Mouse (Mus musculus): ENCODE results near the gene Elf2. TPM values are rescaled to one million over a fixed set of nuclear protein-coding genes. Genes with fewer than 3 reads are reported as not detected.

The Elf2 gene
- polyA plus RNA-seq (2021) = 69.6 TPM

DNA sequence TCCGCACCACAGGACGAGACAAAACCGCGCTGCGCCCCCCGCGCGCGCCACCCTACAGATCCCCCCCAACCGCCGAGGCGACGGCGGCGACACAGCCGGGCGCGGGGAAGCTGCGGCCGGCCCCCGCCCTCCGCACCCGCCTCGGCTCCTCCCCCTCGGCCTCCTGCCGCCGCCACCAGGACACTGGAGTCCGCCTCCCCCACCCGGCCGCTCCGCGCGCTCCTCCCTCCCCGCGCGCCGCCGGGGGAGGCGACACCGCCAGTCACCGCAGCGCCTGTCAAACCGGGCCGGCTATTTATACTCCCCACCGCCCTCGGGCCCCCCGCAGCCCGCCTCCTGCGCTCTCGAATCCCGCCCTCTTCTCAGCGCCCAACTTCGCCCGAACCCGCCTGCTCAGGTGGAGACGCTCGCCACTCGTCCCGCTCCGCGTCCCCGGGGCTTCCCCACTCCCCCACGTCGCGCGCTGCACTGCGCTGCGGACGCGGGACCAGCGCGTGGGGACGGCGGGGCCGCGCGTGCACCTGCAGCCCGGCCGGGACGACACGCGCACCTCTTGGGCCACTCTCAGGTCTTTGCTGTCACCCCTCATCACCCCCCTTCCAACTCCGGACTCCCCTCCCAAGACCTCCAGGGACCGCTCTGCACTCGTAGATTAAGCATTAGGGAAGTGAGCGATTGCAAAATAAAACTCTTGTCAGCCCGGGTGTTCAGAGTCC lies at the start of gene Elf2:
Gene Elf2, minus strand, starts transcription at position 112 of the 716 bp plus-strand sequence.
- in situ Hi-C loops (cut with MboI; ENCODE audit: low pct_unique_long_range_greater_than_20kb) = loop anchor here (25.0 kb wide), 1 partner anchor 903 kb away; the partner anchor contains the start of gene Slc7a11
- ChIA-PET CTCF (interaction anchor here (0.7 kb wide), 1 partner anchor 10 kb away, joined by 3 read pairs; no protein-coding TSS in a partner anchor), POLR2A (interaction anchor here (0.6 to 1.5 kb wide), 4 partner anchors 10 to 70 kb away, joined by 3 to 4 read pairs (median 3); no protein-coding TSS in a partner anchor)
- no peak for TF ChIP-seq CTCF (IDR thresholded peaks at IDR 0.05)
- H3K27me3 ChIP-seq = no peaks in the 10 kb centered on the region
- ATAC-seq = peak; percentile 72
- no peak for DNase-seq (ENCODE audit: low read depth, low spot score)

GRCm38 (mm10) chr3:51388904-51389303 lies 48.4 kb upstream of the Elf2 start:
- in situ Hi-C loops (cut with MboI; ENCODE audit: low pct_unique_long_range_greater_than_20kb) = no loop called here
- ATAC-seq (no peak), DNase-seq (ENCODE audit: low read depth, low spot score) (no peak)
- POLR2A ChIA-PET = interaction anchor here (1.0 kb wide), 1 partner anchor 19 kb away, joined by 3 read pairs; the partner anchor contains the start of gene Ndufc1
- no peaks in the 10 kb centered on the region for H3K27me3 ChIP-seq
- CTCF ChIA-PET = interaction anchor here (2.7 kb wide), 1 partner anchor 13 kb away, joined by 9 read pairs; no protein-coding TSS in a partner anchor
- no peak for TF ChIP-seq CTCF (IDR thresholded peaks at IDR 0.05)

GRCm38 (mm10) chr3:51387868-51388381 lies 47.5 kb upstream of the Elf2 start:
- in situ Hi-C loops (cut with MboI; ENCODE audit: low pct_unique_long_range_greater_than_20kb) = no loop called here
- DNase-seq (ENCODE audit: low read depth, low spot score) (peak; percentile 28), ATAC-seq (no peak)
- no peaks in the 10 kb centered on the region for H3K27me3 ChIP-seq
- TF ChIP-seq CTCF (IDR thresholded peaks at IDR 0.05) = no peak
- POLR2A ChIA-PET = interaction anchor here (0.8 kb wide), 1 partner anchor 21 kb away, joined by 3 read pairs; the partner anchor contains the start of gene Ndufc1
- CTCF ChIA-PET = interaction anchor here (1.0 to 2.7 kb wide), 3 partner anchors 12 to 100 kb away, joined by 4 to 11 read pairs (median 9); partner anchors contain the start of gene Ndufc1

- CTCF ChIA-PET = interaction anchor here (1.1 to 1.7 kb wide), 3 partner anchors 19 to 33 kb away, joined by 3 to 11 read pairs (median 3); partner anchors contain the start of gene Ndufc1
- no peaks in the 10 kb centered on the region for H3K27me3 ChIP-seq
- no peak for DNase-seq (ENCODE audit: low read depth, low spot score)
- POLR2A ChIA-PET = interaction anchor here (1.7 kb wide), 1 partner anchor 21 kb away, joined by 5 read pairs; the partner anchor contains the start of gene Ndufc1
- no peak for TF ChIP-seq CTCF (IDR thresholded peaks at IDR 0.05)
- in situ Hi-C loops (cut with MboI; ENCODE audit: low pct_unique_long_range_greater_than_20kb) = no loop called here
- no peak for ATAC-seq
These were observed 46.6 kb upstream of the Elf2 start for GRCm38 (mm10) chr3:51387134-51387451.

DNA sequence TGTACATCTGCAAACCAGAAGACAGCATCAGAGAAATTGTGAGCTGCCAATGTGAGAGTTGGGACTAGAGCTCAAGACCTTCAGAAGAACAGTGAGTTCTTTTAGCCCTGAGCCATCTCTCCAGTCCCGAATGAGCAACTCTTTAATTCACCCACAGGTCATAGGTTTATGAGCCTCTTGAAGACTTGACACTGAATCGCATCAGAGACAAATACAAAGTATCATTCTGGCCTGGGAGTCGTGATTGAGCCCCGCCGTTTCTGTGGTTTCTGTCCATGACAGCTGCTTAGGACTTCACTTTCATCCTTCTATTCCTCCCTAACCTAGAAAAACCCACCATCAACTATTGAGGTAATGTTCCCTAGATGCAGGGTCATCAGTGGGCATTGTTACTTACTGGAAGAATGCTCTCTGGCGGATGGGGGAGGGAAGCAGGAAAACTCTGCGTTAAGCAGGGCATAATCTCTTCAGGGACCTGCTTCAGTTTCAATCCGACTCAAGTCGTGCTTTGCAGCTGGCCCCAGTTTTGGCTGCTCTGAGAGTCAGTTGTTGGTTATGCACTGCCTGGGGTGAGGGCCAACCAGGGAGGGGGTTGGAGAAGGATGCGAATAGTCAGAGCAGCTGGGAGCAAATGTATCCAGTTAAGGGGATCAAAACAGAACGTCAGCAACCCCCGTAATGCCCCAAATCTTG lies 46.1 kb upstream of the Elf2 start:
- TF ChIP-seq CTCF (IDR thresholded peaks at IDR 0.05) = no peak
- no peaks in the 10 kb centered on the region for H3K27me3 ChIP-seq
- ChIA-PET POLR2A (interaction anchor here (1.2 to 1.7 kb wide), 2 partner anchors 10 to 22 kb away, joined by 5 to 7 read pairs; partner anchors contain the start of gene Ndufc1), CTCF (interaction anchor here (1.1 to 1.5 kb wide), 4 partner anchors 9 to 33 kb away, joined by 3 to 5 read pairs (median 4); partner anchors contain the start of genes Mgarp and Ndufc1)
- DNase-seq (ENCODE audit: low read depth, low spot score) (no peak), ATAC-seq (no peak)
- in situ Hi-C loops (cut with MboI; ENCODE audit: low pct_unique_long_range_greater_than_20kb) = no loop called here

DNA sequence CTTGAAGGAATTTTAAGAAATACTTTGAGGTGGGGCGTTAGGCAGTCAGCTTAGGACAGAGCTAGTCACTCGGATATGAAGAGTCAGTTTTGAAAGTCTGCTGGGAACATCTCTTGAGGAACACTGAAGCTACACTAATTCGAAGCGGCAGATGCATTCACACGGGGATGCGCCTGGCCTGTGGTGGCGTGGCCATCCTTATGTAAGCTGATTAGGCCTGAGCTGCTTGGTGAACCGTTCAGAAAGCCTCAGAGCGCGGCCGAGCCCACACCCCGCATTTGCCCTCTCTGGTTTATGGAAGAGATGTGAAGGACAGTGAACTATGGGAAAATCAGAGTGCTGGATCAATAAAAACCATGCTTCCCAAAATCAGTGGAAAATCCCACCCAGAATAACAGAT lies 42.9 kb upstream of the Elf2 start:
- CTCF ChIA-PET = interaction anchor here (0.9 to 3.6 kb wide), 6 partner anchors 8 to 33 kb away, joined by 4 to 20 read pairs (median 6); partner anchors contain the start of gene Ndufc1

GRCm38 (mm10) chr3:51380660-51381014 lies 40.2 kb upstream of the Elf2 start:
- DNase-seq (ENCODE audit: low read depth, low spot score) = no peak
- POLR2A ChIA-PET = no interaction called here
- ATAC-seq = no peak
- no peak for TF ChIP-seq CTCF (IDR thresholded peaks at IDR 0.05)
- no peaks in the 10 kb centered on the region for H3K27me3 ChIP-seq
- CTCF ChIA-PET = interaction anchor here (0.8 to 1.2 kb wide), 4 partner anchors 10 to 103 kb away, joined by 3 read pairs; no protein-coding TSS in a partner anchor
- in situ Hi-C loops (cut with MboI; ENCODE audit: low pct_unique_long_range_greater_than_20kb) = no loop called here

More for the DNA sequence above, 42.9 kb upstream of the Elf2 start:
- no peak for TF ChIP-seq CTCF (IDR thresholded peaks at IDR 0.05)
- POLR2A ChIA-PET = interaction anchor here (0.6 to 2.1 kb wide), 2 partner anchors 25 kb away, joined by 3 to 6 read pairs; partner anchors contain the start of gene Ndufc1
- DNase-seq (ENCODE audit: low read depth, low spot score) (no peak), ATAC-seq (no peak)
- H3K27me3 ChIP-seq = no peaks in the 10 kb centered on the region
- in situ Hi-C loops (cut with MboI; ENCODE audit: low pct_unique_long_range_greater_than_20kb) = no loop called here

DNA sequence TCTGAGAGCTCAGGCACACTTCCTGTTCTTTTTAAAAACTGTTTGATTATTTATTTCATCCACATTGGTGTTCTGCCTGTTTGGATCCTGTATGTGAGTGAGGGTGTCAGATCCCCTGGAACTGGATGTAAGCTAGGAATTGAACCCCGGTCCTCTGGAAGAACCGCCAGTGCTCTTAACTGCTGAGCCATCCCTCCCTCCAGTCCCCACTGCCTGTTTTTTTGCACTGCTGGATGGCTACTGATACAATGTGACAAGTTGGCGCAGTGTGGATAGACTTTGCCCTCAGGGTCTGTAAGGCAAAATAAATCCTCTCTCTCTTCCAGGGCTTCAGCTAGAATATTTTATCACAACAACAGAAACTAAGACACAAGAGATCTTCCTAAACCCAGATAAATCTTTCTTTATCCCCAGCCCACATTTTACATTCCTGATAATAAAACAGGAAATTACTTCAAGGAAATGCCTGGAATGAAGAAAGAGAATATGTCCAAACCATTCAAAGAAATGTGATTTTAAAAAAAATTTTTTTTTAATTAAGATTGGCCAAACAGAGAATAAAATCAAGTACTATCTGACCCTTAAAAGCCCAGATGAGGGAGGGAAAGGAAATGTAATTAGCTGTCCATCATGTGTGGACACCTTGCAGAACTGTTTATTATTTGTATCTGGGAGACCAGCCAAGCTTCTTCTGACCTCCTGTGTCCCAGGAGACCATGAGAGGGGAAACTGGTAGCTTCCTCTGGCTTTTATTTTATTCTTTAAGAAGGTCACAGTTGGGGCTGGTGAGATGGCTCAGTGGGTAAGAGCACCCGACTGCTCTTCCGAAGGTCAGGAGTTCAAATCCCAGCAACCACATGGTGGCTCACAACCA lies 39.6 kb upstream of the Elf2 start:
- CTCF ChIA-PET = interaction anchor here (0.8 to 1.2 kb wide), 7 partner anchors 11 to 102 kb away, joined by 3 to 7 read pairs (median 3); partner anchors contain the start of gene Ndufc1
- no peak for TF ChIP-seq CTCF (IDR thresholded peaks at IDR 0.05)
- ATAC-seq = no peak
- POLR2A ChIA-PET = interaction anchor here (0.6 kb wide), 1 partner anchor 33 kb away, joined by 3 read pairs; no protein-coding TSS in a partner anchor
- in situ Hi-C loops (cut with MboI; ENCODE audit: low pct_unique_long_range_greater_than_20kb) = loop anchor here (5.0 to 10.0 kb wide), 3 partner anchors 32 to 865 kb away; no protein-coding TSS in a partner anchor
- DNase-seq (ENCODE audit: low read depth, low spot score) = no peak
- no peaks in the 10 kb centered on the region for H3K27me3 ChIP-seq

DNA sequence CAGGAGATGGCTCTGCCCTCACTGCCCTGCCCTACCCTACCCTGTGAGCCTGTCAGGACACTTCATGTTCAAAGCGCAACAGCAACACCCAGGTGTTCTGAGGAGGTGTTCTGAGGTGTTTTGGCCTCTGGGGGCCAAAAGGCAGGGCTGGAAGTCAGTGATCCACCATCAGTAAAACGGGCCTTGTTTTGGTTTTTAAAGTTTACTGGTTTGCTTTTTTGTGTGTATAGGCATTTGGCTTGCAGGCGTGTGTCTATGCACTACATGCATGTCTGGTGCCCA lies 38.1 kb upstream of the Elf2 start:
- no peak for ATAC-seq
- CTCF ChIA-PET = no interaction called here
- POLR2A ChIA-PET = no interaction called here
- TF ChIP-seq CTCF (IDR thresholded peaks at IDR 0.05) = no peak
- in situ Hi-C loops (cut with MboI; ENCODE audit: low pct_unique_long_range_greater_than_20kb) = loop anchor here (5.0 to 10.0 kb wide), 3 partner anchors 34 to 866 kb away; no protein-coding TSS in a partner anchor
- DNase-seq (ENCODE audit: low read depth, low spot score) = no peak
- H3K27me3 ChIP-seq = no peaks in the 10 kb centered on the region
